17 mouse cellular contexts compared by ENCODE assay signal in genomic region chr19:53848272-53848995, GRCm38 (mm10). TPM values are rescaled to one million over a fixed set of nuclear protein-coding genes. Genes with fewer than 3 reads are reported as not detected.
DNase-seq lines count a peak whose midpoint lies in the region; ATAC-seq lines count a peak whose summit lies in the region.
"Had no signal": no experiment of that assay in that cellular context is flagged by ENCODE, and none has a peak within 500 bp of the region (broad histone marks: within the 10 kb centered on the region; RNA-seq: fewer than 3 reads in every experiment).

No protein-coding gene starts in this region.

- WGBS in limb, embryonic 15.5 days, result 80% methylated on average over 10 of the region's 10 CpGs
- WGBS in limb, embryonic 10.5 days, result 85% methylated on average over 10 of the region's 10 CpGs
- WGBS in intestine, embryonic 15.5 days, result 67% methylated on average over 10 of the region's 10 CpGs
- 58% methylated on average over 10 of the region's 10 CpGs for WGBS in liver, embryonic 15.5 days (ENCODE audit: insufficient replicate concordance)
- 65% methylated on average over 10 of the region's 10 CpGs for WGBS in stomach, embryonic 16.5 days

- no peak for ATAC-seq in limb, embryonic 15.5 days (ENCODE audit: insufficient number of reproducible peaks, low FRiP score, low TSS enrichment, low read depth)
- peak; percentile 91 for ATAC-seq in intestine, embryonic 15.5 days
- peak; percentile 77 for ATAC-seq in liver, embryonic 15.5 days (ENCODE audit: insufficient read depth)
- peak; percentile 63; the same call in 1 of the 2 replicates for ATAC-seq in stomach, embryonic 16.5 days (ENCODE audit: insufficient read depth, low FRiP score)
- ATAC-seq: hindbrain, postnatal 0 days; midbrain, embryonic 15.5 days had no signal

- no peak for DNase-seq in limb, embryonic 10.5 days (ENCODE audit: low spot score)
- DNase-seq in spleen, adult 12 weeks (ENCODE audit: low spot score), result no peak
- DNase-seq in gastrocnemius, postnatal 36 days, result no peak
- DNase-seq in kidney, postnatal 25 days, result no peak
- DNase-seq: cerebellum, adult 11 months; cerebellum, postnatal 14 days; embryo, embryonic 11 days; heart, postnatal 4 days; thymus, postnatal 36 days had no signal

- H3K27ac ChIP-seq in limb, embryonic 15.5 days, result 0 out of 2 replicates have a peak overlapping the region, but pooled peaks have one; percentile 17
- H3K27ac ChIP-seq in limb, embryonic 10.5 days, result no peak overlapping the region
- H3K27ac ChIP-seq in intestine, embryonic 15.5 days, result peak overlapping the region; percentile 84
- no peak overlapping the region for H3K27ac ChIP-seq in liver, embryonic 15.5 days (replicated peaks)
- peak overlapping the region; percentile 80 for H3K27ac ChIP-seq in stomach, embryonic 16.5 days (ENCODE audit: low read length)
- H3K27ac ChIP-seq: forebrain, embryonic 12.5 days; midbrain, embryonic 15.5 days had no signal

- peaks cover 36% of the 10 kb centered on the region for H3K4me1 ChIP-seq in limb, embryonic 15.5 days
- H3K4me1 ChIP-seq in limb, embryonic 10.5 days, result peaks cover 38% of the 10 kb centered on the region
- peaks cover 29% of the 10 kb centered on the region for H3K4me1 ChIP-seq in intestine, embryonic 15.5 days (replicated peaks)
- H3K4me1 ChIP-seq in liver, embryonic 15.5 days (replicated peaks), result peaks cover 21% of the 10 kb centered on the region
- peaks cover 32% of the 10 kb centered on the region for H3K4me1 ChIP-seq in stomach, embryonic 16.5 days (ENCODE audit: control insufficient read depth, insufficient read depth, low read length)

- H3K9ac ChIP-seq in limb, embryonic 15.5 days, result no peak overlapping the region
- H3K9ac ChIP-seq in intestine, embryonic 15.5 days, result 0 out of 2 replicates have a peak overlapping the region, but pooled peaks have one; percentile 2
- no peak overlapping the region for H3K9ac ChIP-seq in liver, embryonic 15.5 days
- H3K9ac ChIP-seq in stomach, embryonic 16.5 days (ENCODE audit: low read length), result 0 out of 2 replicates have a peak overlapping the region, but pooled peaks have one; percentile 28
- H3K9ac ChIP-seq: forebrain, embryonic 12.5 days; midbrain, embryonic 15.5 days had no signal

- H3K4me2 ChIP-seq in limb, embryonic 15.5 days, result no peak overlapping the region
- no peak overlapping the region for H3K4me2 ChIP-seq in intestine, embryonic 15.5 days (replicated peaks)
- no peak overlapping the region for H3K4me2 ChIP-seq in liver, embryonic 15.5 days
- H3K4me2 ChIP-seq in stomach, embryonic 16.5 days (ENCODE audit: low read depth, low read length), result no peak overlapping the region
- H3K4me2 ChIP-seq: forebrain, embryonic 12.5 days; midbrain, embryonic 15.5 days had no signal

- H3K4me3 ChIP-seq in limb, embryonic 15.5 days, result no peak overlapping the region
- no peak overlapping the region for H3K4me3 ChIP-seq in limb, embryonic 10.5 days
- no peak overlapping the region for H3K4me3 ChIP-seq in intestine, embryonic 15.5 days (replicated peaks)
- no peak overlapping the region for H3K4me3 ChIP-seq in liver, embryonic 15.5 days (replicated peaks)
- H3K4me3 ChIP-seq in stomach, embryonic 16.5 days (replicated peaks; ENCODE audit: low read length), result no peak overlapping the region
- H3K4me3 ChIP-seq: forebrain, embryonic 12.5 days; heart, embryonic 10.5 days; midbrain, embryonic 15.5 days had no signal

- no peaks in the 10 kb centered on the region for H3K9me3 ChIP-seq in limb, embryonic 15.5 days
- no peaks in the 10 kb centered on the region for H3K9me3 ChIP-seq in limb, embryonic 10.5 days (replicated peaks)
- H3K9me3 ChIP-seq in intestine, embryonic 15.5 days, result no peaks in the 10 kb centered on the region
- no peaks in the 10 kb centered on the region for H3K9me3 ChIP-seq in liver, embryonic 15.5 days (replicated peaks)
- no peaks in the 10 kb centered on the region for H3K9me3 ChIP-seq in stomach, embryonic 16.5 days (replicated peaks; ENCODE audit: control insufficient read depth, low read length)
- H3K9me3 ChIP-seq: forebrain, embryonic 12.5 days; heart, embryonic 10.5 days; midbrain, embryonic 15.5 days had no signal

- H3K27me3 ChIP-seq in limb, embryonic 15.5 days, result no peaks in the 10 kb centered on the region
- H3K27me3 ChIP-seq in limb, embryonic 10.5 days (ENCODE audit: low read depth, poor library complexity, severe bottlenecking), result no peaks in the 10 kb centered on the region
- no peaks in the 10 kb centered on the region for H3K27me3 ChIP-seq in intestine, embryonic 15.5 days (replicated peaks)
- H3K27me3 ChIP-seq in liver, embryonic 15.5 days, result no peaks in the 10 kb centered on the region
- H3K27me3 ChIP-seq in stomach, embryonic 16.5 days (ENCODE audit: control insufficient read depth, insufficient read depth, low read length), result no peaks in the 10 kb centered on the region
- H3K27me3 ChIP-seq: forebrain, embryonic 12.5 days; midbrain, embryonic 15.5 days had no signal

- H3K36me3 ChIP-seq in limb, embryonic 15.5 days, result no peaks in the 10 kb centered on the region
- no peaks in the 10 kb centered on the region for H3K36me3 ChIP-seq in limb, embryonic 10.5 days
- H3K36me3 ChIP-seq in intestine, embryonic 15.5 days, result no peaks in the 10 kb centered on the region
- H3K36me3 ChIP-seq in liver, embryonic 15.5 days (replicated peaks), result no peaks in the 10 kb centered on the region
- H3K36me3 ChIP-seq in stomach, embryonic 16.5 days (ENCODE audit: control insufficient read depth, insufficient read depth, low read length), result no peaks in the 10 kb centered on the region
- H3K36me3 ChIP-seq: forebrain, embryonic 12.5 days; midbrain, embryonic 15.5 days had no signal

- intact Hi-C loops in gastrocnemius, postnatal 36 days (cut with DNase I), result no loop called here

RNA-seq across cellular contexts. Expression of gene Pdcd4, which starts 43.6 kb away (rescaled TPM):
- 98.4 and 108 TPM in 2 replicates for polyA plus RNA-seq in limb, embryonic 15.5 days (2015; fragmentation: Nextera tagmentation; extraction: Ambion mirVana)
- 38.1 and 56.1 TPM in 2 replicates for polyA plus RNA-seq in limb, embryonic 10.5 days (2016; fragmentation: Nextera tagmentation; extraction: Ambion mirVana)
- polyA plus RNA-seq in intestine, embryonic 15.5 days (2015; fragmentation: Nextera tagmentation; extraction: Ambion mirVana), result 65.1 and 73.7 TPM in 2 replicates
- 16.0 and 17.8 TPM in 2 replicates for polyA plus RNA-seq in liver, embryonic 15.5 days (2015; fragmentation: Nextera tagmentation; extraction: Ambion mirVana)
- 94.1 and 101 TPM in 2 replicates for polyA plus RNA-seq in stomach, embryonic 16.5 days (2015; fragmentation: Nextera tagmentation; extraction: Ambion mirVana)
- total RNA-seq in gastrocnemius, postnatal 36 days (2021), result 10 to 100 TPM; 13.6 to 15.8 TPM

Comparison
In these comparisons a context has a peak if more than half of its experiments do, and no peak if none do; other contexts are left out.
1. H3K27ac ChIP-seq: peak in limb, embryonic 15.5 days (single experiment), intestine, embryonic 15.5 days (single experiment) and stomach, embryonic 16.5 days (single experiment); none in limb, embryonic 10.5 days (single experiment) and liver, embryonic 15.5 days (single experiment).
2. H3K9ac ChIP-seq: peak in intestine, embryonic 15.5 days (single experiment) and stomach, embryonic 16.5 days (single experiment); none in limb, embryonic 15.5 days (single experiment) and liver, embryonic 15.5 days (single experiment).